Mouse (Mus musculus) cerebellum, adult 2 months (tissue): ENCODE measurements around the gene Pnmt.

ENCODE experiments used
- CTCF ChIP-seq: fragments of 200-500 bp; IDR thresholded peaks from 2 replicates; pipeline ENCODE4 v1.5.1; 2011; ENCODE audit warnings: low read depth, mild to moderate bottlenecking, control low read depth, low read length, moderate library complexity, borderline replicate concordance; ENCODE audit not compliant: insufficient read depth
- POLR2A ChIP-seq: fragments of 200-500 bp; IDR thresholded peaks from 2 replicates; pipeline ENCODE4 v1.6.1; 2011; ENCODE audit warnings: low read length, control low read depth, borderline replicate concordance; ENCODE audit not compliant: insufficient read depth

GRCm38 (mm10) chr11:98435723-98436122, 49.5 kb downstream of the Pnmt start:
- no peak for TF ChIP-seq POLR2A
- no peak for TF ChIP-seq CTCF
